21 mouse cellular contexts compared by ENCODE assay signal in the genomic region with DNA sequence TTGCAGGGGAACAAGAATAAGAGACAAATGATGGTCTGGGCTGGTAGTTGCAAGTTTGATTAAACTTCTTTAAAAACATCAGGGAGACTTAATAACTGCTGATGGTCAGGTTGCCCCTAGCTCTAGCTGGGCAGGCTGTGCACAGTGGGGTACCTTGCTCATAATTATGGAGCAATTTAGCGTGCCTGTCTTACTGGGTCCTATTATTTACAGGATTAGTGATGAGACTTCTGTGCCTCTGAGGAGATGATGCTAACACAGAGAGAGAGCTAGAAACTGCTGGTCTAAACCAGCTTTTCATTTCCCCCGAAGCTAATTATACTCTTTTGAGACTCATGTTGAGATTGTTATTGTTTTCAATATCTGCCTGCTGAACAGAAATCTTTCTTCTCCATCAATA.
"Had no signal": no experiment of that assay in that cellular context is flagged by ENCODE, and none has a peak within 500 bp of the region (broad histone marks: within the 10 kb centered on the region; RNA-seq: fewer than 3 reads in every experiment).

No protein-coding gene starts in this region.

- H3K9me3 ChIP-seq: liver, embryonic 13.5 days; liver, embryonic 15.5 days; lung, embryonic 15.5 days; midbrain, embryonic 13.5 days; midbrain, embryonic 15.5 days; neural tube, embryonic 12.5 days; stomach, embryonic 15.5 days had no signal

- H3K9ac ChIP-seq: liver, embryonic 13.5 days; liver, embryonic 15.5 days; liver, postnatal 0 days; lung, embryonic 15.5 days; midbrain, embryonic 13.5 days; midbrain, embryonic 15.5 days; neural tube, embryonic 12.5 days; stomach, embryonic 15.5 days had no signal

- ATAC-seq: liver, postnatal 0 days; lung, postnatal 0 days; midbrain, embryonic 13.5 days; midbrain, embryonic 15.5 days had no signal

- H3K27ac ChIP-seq: liver, embryonic 13.5 days; liver, embryonic 15.5 days; lung, embryonic 15.5 days; macrophage; midbrain, embryonic 13.5 days; midbrain, embryonic 15.5 days; neural tube, embryonic 12.5 days; stomach, embryonic 15.5 days; stomach, postnatal 0 days had no signal

- H3K27me3 ChIP-seq: liver, embryonic 13.5 days; liver, embryonic 15.5 days; lung, embryonic 15.5 days; megakaryocyte, embryonic 14.5 days; midbrain, embryonic 13.5 days; midbrain, embryonic 15.5 days; neural tube, embryonic 12.5 days; stomach, embryonic 15.5 days had no signal

- DNase-seq: liver, embryonic 13.5 days; liver, postnatal 0 days; lung, adult 2 months; lung, postnatal 14 days; lung, postnatal 36 days; right cerebral cortex, postnatal 14 days; thymus, adult 2 months; thymus, postnatal 25 days; thymus, postnatal 4 days had no signal

- H3K4me1 ChIP-seq: liver, embryonic 13.5 days; liver, embryonic 15.5 days; lung, embryonic 15.5 days; megakaryocyte, embryonic 14.5 days; midbrain, embryonic 13.5 days; midbrain, embryonic 15.5 days; neural tube, embryonic 12.5 days; stomach, embryonic 15.5 days had no signal

- H3K36me3 ChIP-seq: liver, embryonic 13.5 days; liver, embryonic 15.5 days; lung, embryonic 15.5 days; midbrain, embryonic 13.5 days; midbrain, embryonic 15.5 days; neural tube, embryonic 12.5 days; stomach, embryonic 15.5 days had no signal

- H3K4me3 ChIP-seq: liver, embryonic 13.5 days; liver, embryonic 15.5 days; lung, embryonic 15.5 days; megakaryocyte, embryonic 14.5 days; midbrain, embryonic 13.5 days; midbrain, embryonic 15.5 days; myocyte; neural tube, embryonic 12.5 days; stomach, embryonic 15.5 days had no signal

- H3K4me2 ChIP-seq: liver, embryonic 13.5 days; liver, embryonic 15.5 days; lung, embryonic 15.5 days; midbrain, embryonic 11.5 days; midbrain, embryonic 13.5 days; midbrain, embryonic 15.5 days; neural tube, embryonic 12.5 days; stomach, embryonic 15.5 days had no signal
